ENCODE assay signal across 17 mouse cellular contexts in the genomic region with DNA sequence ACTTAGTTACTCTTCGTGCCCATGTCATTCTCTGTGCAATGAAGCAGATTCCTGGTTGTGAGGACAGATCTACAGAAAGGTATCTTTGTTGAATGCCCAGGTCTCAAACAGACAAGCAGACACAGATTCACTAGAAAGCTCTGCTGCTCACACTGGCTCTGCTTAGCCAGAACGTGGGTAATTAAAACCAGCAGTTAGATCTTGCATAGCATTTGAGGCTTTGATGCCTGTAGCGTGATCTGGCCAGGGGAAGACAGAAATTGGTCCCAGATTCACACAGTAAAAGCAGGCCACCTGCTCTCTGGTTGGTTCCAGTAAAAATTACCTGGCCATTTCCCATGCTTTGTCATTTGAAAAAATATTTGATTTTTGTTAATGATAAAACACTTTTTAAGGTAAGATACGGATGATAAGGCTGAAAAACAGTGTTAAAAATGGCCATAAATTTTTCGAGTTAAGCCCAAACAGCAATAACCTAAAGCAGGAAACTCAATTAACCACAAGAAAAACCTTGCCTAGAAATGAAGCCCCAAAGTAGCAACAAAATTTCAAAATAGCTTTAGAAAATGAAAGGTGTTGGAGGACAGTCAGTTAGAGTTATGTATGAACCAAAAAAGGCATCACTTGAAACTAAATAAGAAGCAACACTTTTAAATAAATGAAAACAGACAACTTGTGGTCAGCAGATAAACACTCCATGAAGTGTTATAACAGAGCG.
A peak's percentile ranks its signal among the peaks of the same experiment; 100 is the strongest.
DNase-seq lines count a peak whose midpoint lies in the region; ATAC-seq and TF ChIP-seq lines count a peak whose summit lies in the region.
"Had no signal": no experiment of that assay in that cellular context is flagged by ENCODE, and none has a peak within 500 bp of the region (broad histone marks: within the 10 kb centered on the region; RNA-seq: fewer than 3 reads in every experiment).

No protein-coding gene starts in this region.

- 0 out of 2 replicates have a peak overlapping the region, but pooled peaks have one; percentile 15 for H3K4me2 ChIP-seq in limb, embryonic 11.5 days (ENCODE audit: low read depth, severe bottlenecking)
- peak overlapping the region; percentile 76; the same call in 1 of the 2 replicates for H3K4me2 ChIP-seq in liver, postnatal 0 days (ENCODE audit: low read depth, low read length)
- H3K4me2 ChIP-seq in midbrain, embryonic 13.5 days (replicated peaks), result no peak overlapping the region
- H3K4me2 ChIP-seq: heart, embryonic 15.5 days; midbrain, embryonic 11.5 days had no signal

- peaks cover 57% of the 10 kb centered on the region for H3K36me3 ChIP-seq in megakaryocyte, embryonic 14.5 days (replicated peaks; ENCODE audit: low read length)
- H3K36me3 ChIP-seq in embryonic facial prominence, embryonic 10.5 days (replicated peaks), result no peaks in the 10 kb centered on the region
- no peaks in the 10 kb centered on the region for H3K36me3 ChIP-seq in limb, embryonic 11.5 days (ENCODE audit: control insufficient read depth, insufficient read depth, low read length)
- H3K36me3 ChIP-seq in liver, postnatal 0 days (replicated peaks; ENCODE audit: insufficient read depth, low read length), result peaks cover 4% of the 10 kb centered on the region; the same call in 1 of the 2 replicates
- no peaks in the 10 kb centered on the region for H3K36me3 ChIP-seq in midbrain, embryonic 13.5 days
- H3K36me3 ChIP-seq: heart, embryonic 15.5 days had no signal

- no peak for TF ChIP-seq POLR2A in lung, adult 2 months (IDR thresholded peaks at IDR 0.05; ENCODE audit: borderline replicate concordance, extremely low read depth, low read depth, low read length)

- TF ChIP-seq CTCF in liver, postnatal 0 days (IDR thresholded peaks at IDR 0.05; ENCODE audit: low read depth), result no peak
- TF ChIP-seq CTCF in lung, adult 2 months (IDR thresholded peaks at IDR 0.05; ENCODE audit: insufficient read depth, low read length), result no peak

- H3K4me3 ChIP-seq in megakaryocyte, embryonic 14.5 days (replicated peaks), result peak overlapping the region; percentile 93
- no peak overlapping the region for H3K4me3 ChIP-seq in embryonic facial prominence, embryonic 10.5 days
- H3K4me3 ChIP-seq in limb, embryonic 11.5 days (ENCODE audit: low read depth, low read length), result no peak overlapping the region
- H3K4me3 ChIP-seq in liver, postnatal 0 days (ENCODE audit: low read depth, low read length), result no peak overlapping the region
- H3K4me3 ChIP-seq in lung, adult 2 months (replicated peaks; ENCODE audit: extremely low read depth, low read depth, low read length), result no peak overlapping the region
- no peak overlapping the region for H3K4me3 ChIP-seq in midbrain, embryonic 13.5 days (replicated peaks)
- H3K4me3 ChIP-seq: heart, embryonic 15.5 days had no signal

- peak; percentile 46 for DNase-seq in embryonic facial prominence, embryonic 10.5 days (ENCODE audit: low spot score)
- peak; percentile 46 for DNase-seq in limb, embryonic 11.5 days (ENCODE audit: low spot score)
- no peak for DNase-seq in liver, postnatal 0 days
- DNase-seq in lung, adult 2 months, result no peak
- no peak for DNase-seq in T-cell, adult 2 months (ENCODE audit: low spot score)
- DNase-seq: adrenal gland, postnatal 14 days; cerebellum, adult 2 months; heart, adult 11 months; right cerebral cortex, postnatal 4 days; thymus, postnatal 4 days had no signal

- no peak for TF ChIP-seq EP300 in liver, postnatal 0 days (IDR thresholded peaks at IDR 0.05; ENCODE audit: low read depth)

- no peak overlapping the region for H3K9ac ChIP-seq in limb, embryonic 11.5 days (ENCODE audit: low read length)
- 0 out of 2 replicates have a peak overlapping the region, but pooled peaks have one; percentile 30 for H3K9ac ChIP-seq in liver, postnatal 0 days (replicated peaks)
- no peak overlapping the region for H3K9ac ChIP-seq in midbrain, embryonic 13.5 days (replicated peaks)
- H3K9ac ChIP-seq: heart, embryonic 15.5 days had no signal

- peak overlapping the region; percentile 19; the same call in 1 of the 2 replicates for H3K27ac ChIP-seq in embryonic facial prominence, embryonic 10.5 days (replicated peaks)
- H3K27ac ChIP-seq in limb, embryonic 11.5 days (replicated peaks; ENCODE audit: low read depth, low read length), result no peak overlapping the region
- H3K27ac ChIP-seq in liver, postnatal 0 days (ENCODE audit: low read depth), result peak overlapping the region; percentile 39; the same call in 1 of the 2 replicates
- H3K27ac ChIP-seq in midbrain, embryonic 13.5 days, result no peak overlapping the region
- H3K27ac ChIP-seq: heart, embryonic 15.5 days; hindbrain, postnatal 0 days had no signal

- WGBS in embryonic facial prominence, embryonic 10.5 days, result 57% methylated on average over 6 of the region's 6 CpGs
- 34% methylated on average over 6 of the region's 6 CpGs for WGBS in limb, embryonic 11.5 days
- WGBS in liver, postnatal 0 days (ENCODE audit: insufficient replicate concordance), result 59% methylated on average over 6 of the region's 6 CpGs
- 82% methylated on average over 6 of the region's 6 CpGs for WGBS in lung, adult 2 months
- 85% methylated on average over 6 of the region's 6 CpGs for WGBS in midbrain, embryonic 13.5 days

- ATAC-seq in megakaryocyte, adult 5-6 weeks (ENCODE audit: poor library complexity, severe bottlenecking), result no peak
- no peak for ATAC-seq in limb, embryonic 11.5 days (ENCODE audit: insufficient number of reproducible peaks, low FRiP score, low TSS enrichment, low read depth)
- ATAC-seq in liver, postnatal 0 days, result no peak
- ATAC-seq in midbrain, embryonic 13.5 days, result no peak
- ATAC-seq: forebrain, embryonic 16.5 days; hindbrain, postnatal 0 days had no signal

- no peaks in the 10 kb centered on the region for H3K27me3 ChIP-seq in megakaryocyte, embryonic 14.5 days (replicated peaks)
- H3K27me3 ChIP-seq in embryonic facial prominence, embryonic 10.5 days (replicated peaks; ENCODE audit: low read depth, poor library complexity, severe bottlenecking), result no peaks in the 10 kb centered on the region
- no peaks in the 10 kb centered on the region for H3K27me3 ChIP-seq in limb, embryonic 11.5 days (ENCODE audit: control insufficient read depth, insufficient read depth, low read length)
- no peaks in the 10 kb centered on the region for H3K27me3 ChIP-seq in liver, postnatal 0 days (ENCODE audit: insufficient read depth, low read length)
- no peaks in the 10 kb centered on the region for H3K27me3 ChIP-seq in midbrain, embryonic 13.5 days
- H3K27me3 ChIP-seq: heart, embryonic 15.5 days had no signal

- peaks cover 92% of the 10 kb centered on the region for H3K4me1 ChIP-seq in megakaryocyte, embryonic 14.5 days
- peaks cover 38% of the 10 kb centered on the region for H3K4me1 ChIP-seq in embryonic facial prominence, embryonic 10.5 days
- peaks cover 10% of the 10 kb centered on the region for H3K4me1 ChIP-seq in limb, embryonic 11.5 days (ENCODE audit: control insufficient read depth, insufficient read depth, low read length)
- peaks cover 28% of the 10 kb centered on the region for H3K4me1 ChIP-seq in liver, postnatal 0 days (ENCODE audit: insufficient read depth)
- peaks cover 2% of the 10 kb centered on the region; the same call in 1 of the 2 replicates for H3K4me1 ChIP-seq in lung, adult 2 months (ENCODE audit: control insufficient read depth, insufficient read depth, low read length)
- H3K4me1 ChIP-seq in midbrain, embryonic 13.5 days (replicated peaks), result 0 out of 2 replicates have a peak, but pooled peaks cover 3% of the 10 kb centered on the region

- H3K9me3 ChIP-seq in megakaryocyte, embryonic 14.5 days, result no peaks in the 10 kb centered on the region
- H3K9me3 ChIP-seq in embryonic facial prominence, embryonic 10.5 days, result no peaks in the 10 kb centered on the region
- H3K9me3 ChIP-seq in limb, embryonic 11.5 days (ENCODE audit: control insufficient read depth, low read length), result no peaks in the 10 kb centered on the region
- H3K9me3 ChIP-seq in liver, postnatal 0 days (ENCODE audit: low read length), result no peaks in the 10 kb centered on the region
- no peaks in the 10 kb centered on the region for H3K9me3 ChIP-seq in midbrain, embryonic 13.5 days
- H3K9me3 ChIP-seq: heart, embryonic 15.5 days had no signal

Comparison
In these comparisons a context has a peak if more than half of its experiments do, and no peak if none do; other contexts are left out.
1. DNase-seq: peak in embryonic facial prominence, embryonic 10.5 days (single experiment) and limb, embryonic 11.5 days (single experiment); none in liver, postnatal 0 days (single experiment), lung, adult 2 months (single experiment) and T-cell, adult 2 months (single experiment).
2. H3K27ac ChIP-seq: peak in embryonic facial prominence, embryonic 10.5 days (single experiment) and liver, postnatal 0 days (single experiment); none in limb, embryonic 11.5 days (single experiment) and midbrain, embryonic 13.5 days (single experiment).